Mouse (Mus musculus) liver, postnatal 0 days (tissue): Measurements from ENCODE around the gene Rsrc2. TPM values are rescaled to one million over a fixed set of nuclear protein-coding genes. Genes with fewer than 3 reads are reported as not detected.

ENCODE experiments used
- ATAC-seq: fragments of 200-750 bp; cut with Nextera tagmentation; 2 replicates; pipeline ENCODE4 v1.8.0; 2017; ENCODE audit warnings: mild to moderate bottlenecking, moderate library complexity
- DNase-seq: peaks from one replicate; pipeline ENCODE4 v3.0.0-alpha.2; 2016
- H3K27ac ChIP-seq: fragments of 300-500 bp; sonication (generic); 2 replicates; pipeline ENCODE4 v1.5.1; 2014; ENCODE audit warnings: antibody characterized with exemption, moderate library complexity, mild to moderate bottlenecking, low read depth
- H3K27me3 ChIP-seq: fragments of 300-500 bp; sonication (generic); 2 replicates; pipeline ENCODE4 v1.6.1; 2014; ENCODE audit warnings: low read length, control low read depth, mixed read lengths; ENCODE audit not compliant: insufficient read depth
- H3K36me3 ChIP-seq: fragments of 300-500 bp; sonication (generic); replicated peaks from 2 replicates; pipeline ENCODE4 v1.6.1; 2014; ENCODE audit warnings: mild to moderate bottlenecking, control low read depth, low read length, moderate library complexity, mixed read lengths; ENCODE audit not compliant: insufficient read depth
- H3K4me1 ChIP-seq: fragments of 300-500 bp; sonication (generic); 2 replicates; pipeline ENCODE4 v1.6.1; 2014; ENCODE audit warnings: antibody characterized with exemption, mild to moderate bottlenecking, control low read depth; ENCODE audit not compliant: insufficient read depth
- H3K4me2 ChIP-seq: fragments of 300-500 bp; sonication (generic); 2 replicates; pipeline ENCODE4 v1.6.1; 2014; ENCODE audit warnings: low read depth, mild to moderate bottlenecking, low read length, moderate library complexity, mixed read lengths
- H3K4me3 ChIP-seq: fragments of 300-500 bp; sonication (generic); 2 replicates; pipeline ENCODE4 v1.5.1; 2014; ENCODE audit warnings: low read depth, low read length
- H3K9ac ChIP-seq: fragments of 300-500 bp; sonication (generic); replicated peaks from 2 replicates; pipeline ENCODE4 v1.6.1; 2014; ENCODE audit warnings: mild to moderate bottlenecking, moderate library complexity
- H3K9me3 ChIP-seq: fragments of 300-500 bp; sonication (generic); 2 replicates; pipeline ENCODE4 v1.6.1; 2016; ENCODE audit warnings: mild to moderate bottlenecking, control low read depth, low read length, mixed read lengths
- CTCF ChIP-seq: sonication (generic); IDR thresholded peaks from 2 replicates; pipeline ENCODE4 v1.5.1; 2016; ENCODE audit warnings: antibody characterized with exemption, low read depth
- EP300 ChIP-seq: IDR thresholded peaks from 2 replicates; pipeline ENCODE4 v1.6.1; 2016; ENCODE audit warnings: antibody characterized with exemption, low read depth, mild to moderate bottlenecking
- WGBS: fragments of 180-500 bp; shearing (Covaris S2); extraction: QIAGEN DNeasy Blood & Tissue Kit; methylation state at CpG from one replicate; pipeline ENCODE4 v1.1.7; 2014; ENCODE audit not compliant: insufficient replicate concordance; 5-methylcytosine and 5-hydroxymethylcytosine counted together
- polyA plus RNA-seq: library from polyadenylated mRNA; unstranded; fragments of >200 nt; fragmentation: Nextera tagmentation; extraction: Ambion mirVana; gene quantifications from 2 replicates; pipeline ENCODE4 v1.2.1, GENCODE M21; 2015

The Rsrc2 gene
- polyA plus RNA-seq, 1 experiment from 2014 or later, result 40.7 TPM

GRCm38 (mm10) chr5:123720328-123721311, 28.6 kb downstream of the Rsrc2 start, which contains the start of gene Zcchc8:
Gene Zcchc8 (minus strand): TSS chr5:123721100.
- H3K9me3 ChIP-seq, result no peaks in the 10 kb centered on the region
- TF ChIP-seq EP300 (peak; percentile 32; the same call in 1 of the 2 replicates), CTCF (no peak)
- H3K9ac ChIP-seq, result peak within 1 kb of the TSS; percentile 89
- under 1% methylated on average over 81 of the region's 83 CpGs for WGBS
- peaks cover 6% of the 10 kb centered on the region for H3K4me1 ChIP-seq
- peaks cover 18% of the 10 kb centered on the region for H3K36me3 ChIP-seq
- peak within 1 kb of the TSS; percentile 85 for H3K27ac ChIP-seq
- H3K27me3 ChIP-seq, result no peaks in the 10 kb centered on the region
- peak; percentile 96 for DNase-seq
- H3K4me2 ChIP-seq, result peak within 1 kb of the TSS; percentile 80
- H3K4me3 ChIP-seq, result peak within 1 kb of the TSS; percentile 88
- peak; percentile 100 for ATAC-seq

DNA sequence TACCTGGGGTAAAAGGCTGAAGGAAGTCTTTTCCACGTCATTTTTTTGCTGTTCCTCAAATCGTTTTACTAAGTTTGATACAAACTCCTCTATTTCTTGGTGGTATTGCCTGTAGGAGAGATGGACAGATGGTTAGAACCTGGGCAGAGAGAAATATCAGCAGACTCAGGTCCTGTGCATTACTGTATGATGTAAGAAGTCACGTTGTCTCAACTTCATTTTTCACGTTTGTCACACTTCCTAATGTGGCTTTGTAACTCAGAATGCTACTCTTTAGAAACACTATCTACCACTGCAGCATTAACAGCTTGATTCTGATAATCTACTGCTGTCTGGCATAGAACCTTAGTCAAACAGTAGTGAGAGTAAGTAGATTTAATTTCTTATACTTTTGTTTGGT, 34.6 kb downstream of the Rsrc2 start:
- no peak for DNase-seq
- H3K9ac ChIP-seq, result no peak overlapping the region
- 55% methylated on average over 4 of the region's 4 CpGs for WGBS
- H3K27me3 ChIP-seq, result no peaks in the 10 kb centered on the region
- H3K4me1 ChIP-seq, result peaks cover 6% of the 10 kb centered on the region
- no peak overlapping the region for H3K4me2 ChIP-seq
- H3K4me3 ChIP-seq, result no peak overlapping the region
- H3K27ac ChIP-seq, result peak overlapping the region; percentile 66
- no peak for ATAC-seq
- H3K36me3 ChIP-seq, result peaks cover 72% of the 10 kb centered on the region
- no peaks in the 10 kb centered on the region for H3K9me3 ChIP-seq
- TF ChIP-seq CTCF (no peak), EP300 (no peak)

DNA sequence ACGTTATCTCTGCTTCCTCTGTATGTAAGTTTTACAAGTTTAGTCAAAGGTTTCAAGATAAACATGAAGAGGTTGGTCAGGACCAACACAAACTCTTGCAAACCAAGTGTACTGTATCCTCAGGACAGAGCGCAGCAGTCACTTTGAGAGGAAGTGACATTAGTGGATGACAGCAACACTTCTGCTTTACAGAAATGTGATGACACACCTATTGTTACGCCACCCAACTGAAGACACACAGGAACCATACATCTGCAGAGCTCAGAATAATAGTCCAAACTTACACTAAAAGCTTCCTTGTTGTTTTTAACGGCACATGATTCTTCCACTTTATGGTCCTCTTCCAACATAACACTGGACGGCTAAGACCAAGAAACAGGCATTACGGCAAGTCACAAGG, 35.4 kb downstream of the Rsrc2 start:
- Histone ChIP-seq H3K4me1 (peaks cover 4% of the 10 kb centered on the region), H3K4me2 (0 out of 2 replicates have a peak overlapping the region, but pooled peaks have one; percentile 14), H3K9ac (no peak overlapping the region), H3K27me3 (no peaks in the 10 kb centered on the region), H3K9me3 (no peaks in the 10 kb centered on the region), H3K36me3 (peaks cover 80% of the 10 kb centered on the region), H3K4me3 (no peak overlapping the region), H3K27ac (peak overlapping the region; percentile 66)
- ATAC-seq (peak; percentile 55; the same call in 1 of the 2 replicates), DNase-seq (no peak)
- 79% methylated on average over 6 of the region's 6 CpGs for WGBS
- TF ChIP-seq EP300, result no peak
- TF ChIP-seq CTCF, result no peak

- Histone ChIP-seq H3K4me3 (no peak overlapping the region), H3K4me2 (no peak overlapping the region), H3K9me3 (no peaks in the 10 kb centered on the region), H3K9ac (no peak overlapping the region), H3K27ac (no peak overlapping the region), H3K36me3 (peaks cover 88% of the 10 kb centered on the region), H3K4me1 (no peaks in the 10 kb centered on the region), H3K27me3 (no peaks in the 10 kb centered on the region)
- ATAC-seq (no peak), DNase-seq (no peak)
- no peak for TF ChIP-seq EP300
- TF ChIP-seq CTCF, result no peak
- WGBS, result 79% methylated on average over 4 of the region's 4 CpGs
Measured at GRCm38 (mm10) chr5:123709571-123709970, 39.6 kb downstream of the Rsrc2 start.

GRCm38 (mm10) chr5:123708598-123708997, 40.6 kb downstream of the Rsrc2 start:
- ATAC-seq, result no peak

DNA sequence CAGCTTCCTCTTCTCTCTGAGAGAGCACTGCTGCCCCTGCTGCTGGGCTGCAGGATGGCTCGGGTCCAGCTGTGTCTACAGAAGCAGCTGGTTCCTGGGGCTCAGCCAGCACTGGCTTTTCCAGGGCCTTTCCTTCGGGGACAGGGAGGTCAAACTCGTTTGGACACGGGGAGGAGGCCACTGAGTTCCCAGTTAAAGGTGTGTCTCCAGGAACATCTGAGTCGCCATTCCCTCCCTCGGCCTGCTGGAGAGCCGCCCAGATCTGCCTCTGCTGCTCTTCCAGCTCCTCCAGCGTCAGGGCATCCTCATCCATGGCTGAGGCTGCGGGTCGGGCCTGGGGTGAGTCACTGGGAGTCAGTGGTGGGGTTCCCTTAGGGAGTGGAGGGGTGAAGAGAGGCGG, 48.6 kb downstream of the Rsrc2 start:
- 67% methylated on average over 11 of the region's 11 CpGs for WGBS
- no peaks in the 10 kb centered on the region for H3K27me3 ChIP-seq
- H3K4me2 ChIP-seq, result no peak overlapping the region
- H3K36me3 ChIP-seq, result peaks cover 57% of the 10 kb centered on the region
- no peak for DNase-seq
- H3K9ac ChIP-seq, result no peak overlapping the region
- 0 out of 2 replicates have a peak, but pooled peaks have one; percentile 17 for TF ChIP-seq CTCF
- no peak for TF ChIP-seq EP300
- ATAC-seq, result no peak
- H3K27ac ChIP-seq, result no peak overlapping the region
- H3K4me3 ChIP-seq, result no peak overlapping the region
- no peaks in the 10 kb centered on the region for H3K4me1 ChIP-seq
- no peaks in the 10 kb centered on the region for H3K9me3 ChIP-seq

More at GRCm38 (mm10) chr5:123708598-123708997, 40.6 kb downstream of the Rsrc2 start:
- 86% methylated on average over 12 of the region's 12 CpGs for WGBS
- no peak overlapping the region for H3K4me3 ChIP-seq
- no peak overlapping the region for H3K4me2 ChIP-seq
- H3K27me3 ChIP-seq, result no peaks in the 10 kb centered on the region
- H3K27ac ChIP-seq, result no peak overlapping the region
- H3K9ac ChIP-seq, result no peak overlapping the region
- H3K4me1 ChIP-seq, result no peaks in the 10 kb centered on the region
- H3K36me3 ChIP-seq, result peaks cover 88% of the 10 kb centered on the region
- DNase-seq, result no peak
- H3K9me3 ChIP-seq, result no peaks in the 10 kb centered on the region
- no peak for TF ChIP-seq CTCF
- no peak for TF ChIP-seq EP300
